Mouse (Mus musculus): Measurements from ENCODE around the gene Nup54.

Gene Nup54

GRCm38 (mm10) chr5:92435025-92435584 is at the start of gene Nup54:
Gene Nup54 (minus strand): TSS chr5:92435219.
- peak; percentile 85 to 92 for DNase-seq

GRCm38 (mm10) chr5:92472863-92473262 is 37.8 kb upstream of the Nup54 start:
- DNase-seq, result no peak

GRCm38 (mm10) chr5:92471531-92471930 is 36.5 kb upstream of the Nup54 start:
- no peak for DNase-seq

GRCm38 (mm10) chr5:92469201-92470130 is 34.4 kb upstream of the Nup54 start:
- no peak for DNase-seq

GRCm38 (mm10) chr5:92468234-92468633 is 33.2 kb upstream of the Nup54 start:
- no peak for DNase-seq

GRCm38 (mm10) chr5:92467102-92467766 is 32.2 kb upstream of the Nup54 start:
- DNase-seq, result no peak

- no peak for DNase-seq
Observed at GRCm38 (mm10) chr5:92465511-92465910, 30.5 kb upstream of the Nup54 start.

- DNase-seq, result peak; percentile 46 to 55
Observed at GRCm38 (mm10) chr5:92461321-92461720, 26.3 kb upstream of the Nup54 start.

GRCm38 (mm10) chr5:92458726-92459125 is 23.7 kb upstream of the Nup54 start:
- DNase-seq, result no peak

- DNase-seq, result no peak
Observed at GRCm38 (mm10) chr5:92457410-92457809, 22.4 kb upstream of the Nup54 start.

GRCm38 (mm10) chr5:92452876-92453275 is 17.9 kb upstream of the Nup54 start:
- DNase-seq, result no peak

- no peak for DNase-seq
Observed at GRCm38 (mm10) chr5:92446736-92447135, 11.7 kb upstream of the Nup54 start.

- no peak for DNase-seq
Observed at GRCm38 (mm10) chr5:92445016-92445415, 10.0 kb upstream of the Nup54 start.

GRCm38 (mm10) chr5:92442914-92443313 is 7.9 kb upstream of the Nup54 start:
- no peak for DNase-seq

GRCm38 (mm10) chr5:92441494-92441893 is 6.5 kb upstream of the Nup54 start:
- no peak for DNase-seq

GRCm38 (mm10) chr5:92438540-92438939 is 3.5 kb upstream of the Nup54 start:
- DNase-seq, result no peak

GRCm38 (mm10) chr5:92434571-92434985 is 441 bp downstream of the Nup54 start:
- no peak for DNase-seq

GRCm38 (mm10) chr5:92434070-92434469 is 949 bp downstream of the Nup54 start:
- DNase-seq, result no peak

GRCm38 (mm10) chr5:92431611-92432010 is 3.4 kb downstream of the Nup54 start:
- no peak for DNase-seq

GRCm38 (mm10) chr5:92430723-92431122 is 4.3 kb downstream of the Nup54 start:
- no peak for DNase-seq

GRCm38 (mm10) chr5:92424126-92424525 is 10.9 kb downstream of the Nup54 start:
- DNase-seq, result no peak

- no peak for DNase-seq
Observed at GRCm38 (mm10) chr5:92413982-92414375, 21.0 kb downstream of the Nup54 start.

GRCm38 (mm10) chr5:92413271-92413981 is 21.6 kb downstream of the Nup54 start:
- DNase-seq, result no peak
